Mouse (Mus musculus): ENCODE data around the gene Rarres1.

The Rarres1 gene

DNA sequence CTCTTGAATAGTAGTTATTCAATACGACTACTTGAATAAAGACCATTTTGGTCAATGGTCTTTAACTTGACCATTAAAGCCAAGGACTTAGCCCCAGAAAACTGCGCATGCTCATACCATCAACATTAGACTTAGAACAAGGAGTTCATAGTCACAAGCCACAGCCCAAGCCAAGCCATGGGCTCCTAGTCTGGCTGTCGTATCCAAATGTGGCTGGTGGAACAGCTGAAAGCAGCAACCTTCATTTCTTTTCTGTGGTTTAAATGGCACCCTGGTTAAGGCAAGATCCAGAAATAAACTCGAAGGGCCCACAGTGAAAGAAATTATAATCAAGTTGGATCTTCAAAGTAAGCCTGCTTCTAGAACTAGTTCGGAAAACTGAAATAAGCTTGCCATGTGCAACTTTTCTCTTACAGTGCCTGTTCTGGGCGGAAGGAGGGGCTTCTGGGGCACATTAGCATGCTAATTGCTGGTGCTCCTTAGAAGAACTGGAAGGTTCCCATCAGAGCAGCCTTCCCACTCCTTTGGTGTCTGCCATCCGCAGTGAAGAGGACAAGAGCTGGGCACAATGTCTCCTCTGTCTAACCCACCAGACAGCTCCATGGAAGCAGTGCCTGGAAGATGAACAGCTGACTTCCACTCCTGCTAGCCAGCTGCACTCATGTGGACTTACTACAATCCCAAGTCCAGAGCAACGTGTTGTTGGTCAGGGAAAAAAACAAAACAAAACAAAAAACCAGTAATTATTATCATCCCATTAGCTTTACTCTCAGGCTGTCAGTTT is 23.0 kb downstream of the Rarres1 start:
- DNase-seq: no peak

DNA sequence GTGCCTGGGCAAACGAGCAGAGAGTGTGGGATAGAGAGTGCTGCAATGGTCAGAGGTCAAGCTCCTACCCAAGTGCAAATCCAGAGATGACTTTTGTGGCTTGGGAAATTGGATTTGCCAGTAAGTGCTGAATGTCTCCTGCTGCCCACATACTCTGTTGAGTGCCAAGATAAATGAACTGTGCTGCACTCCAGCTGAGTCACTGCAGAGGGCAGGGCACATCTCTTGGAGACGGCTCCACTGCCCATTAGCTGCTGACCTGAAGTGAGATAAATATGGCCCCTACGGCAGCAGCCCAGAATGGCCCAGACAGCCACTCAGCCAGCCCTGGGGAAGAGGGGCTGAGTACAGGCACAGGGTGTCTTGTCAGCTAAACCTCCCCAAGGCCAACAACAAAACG is 25.2 kb downstream of the Rarres1 start:
- no peak for DNase-seq

DNA sequence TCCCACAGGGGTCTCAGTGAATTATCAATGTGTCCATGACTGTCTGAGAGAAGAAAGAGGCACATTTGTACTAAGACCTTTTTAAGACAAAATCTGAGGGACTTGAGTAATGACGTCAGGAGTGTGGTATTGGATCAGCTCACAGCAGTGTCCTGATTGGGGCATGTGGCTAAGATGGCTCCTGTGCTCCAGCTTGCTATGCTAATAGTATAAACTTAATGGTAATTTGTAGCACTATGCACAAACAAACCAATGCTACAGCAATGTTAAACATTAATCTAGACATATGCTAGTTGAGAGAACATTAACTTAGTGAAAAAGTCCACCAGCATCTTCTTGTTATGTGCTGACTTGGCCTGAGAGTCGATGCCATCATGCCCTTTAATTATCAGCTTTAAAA is 30.1 kb downstream of the Rarres1 start:
- DNase-seq: no peak

DNA sequence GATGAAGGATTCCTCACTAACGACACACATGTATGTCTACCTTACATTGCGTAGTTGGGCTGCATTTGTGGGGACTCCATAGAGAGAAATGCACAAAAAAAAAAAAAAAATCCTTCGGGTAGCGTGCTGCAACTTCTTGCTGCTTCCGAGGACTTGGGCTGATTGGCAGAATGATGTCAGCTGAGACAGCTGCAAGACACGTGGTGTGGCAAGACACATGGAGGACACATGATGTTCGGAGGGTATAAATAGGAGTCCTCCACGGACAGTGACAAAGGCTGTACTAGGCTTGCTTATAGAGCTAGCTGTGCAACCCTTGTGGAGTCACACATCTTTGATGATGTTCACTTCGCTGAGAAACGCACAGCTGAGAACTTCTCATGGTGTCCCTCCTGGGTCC is 32.9 kb downstream of the Rarres1 start:
- no peak for DNase-seq

DNA sequence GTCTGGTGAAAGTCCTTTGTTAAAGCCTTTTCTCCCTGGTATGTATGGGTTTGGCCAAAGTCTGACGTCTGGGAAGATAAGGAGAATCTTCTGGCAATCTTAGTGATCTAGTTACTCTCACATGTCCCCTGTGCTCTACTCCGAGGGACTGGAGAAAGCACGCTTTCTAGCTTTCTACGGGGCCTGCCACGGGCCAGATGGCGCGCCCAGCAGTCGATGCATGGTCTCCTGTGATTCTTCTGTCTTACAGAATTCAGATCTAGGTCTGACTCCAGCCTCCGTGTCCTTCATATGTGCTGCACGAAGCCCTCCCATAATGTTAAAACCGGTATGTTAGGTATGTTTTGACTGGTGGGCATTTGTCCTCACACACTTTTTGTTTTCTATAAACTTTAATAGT is 35.5 kb downstream of the Rarres1 start:
- no peak for DNase-seq

DNA sequence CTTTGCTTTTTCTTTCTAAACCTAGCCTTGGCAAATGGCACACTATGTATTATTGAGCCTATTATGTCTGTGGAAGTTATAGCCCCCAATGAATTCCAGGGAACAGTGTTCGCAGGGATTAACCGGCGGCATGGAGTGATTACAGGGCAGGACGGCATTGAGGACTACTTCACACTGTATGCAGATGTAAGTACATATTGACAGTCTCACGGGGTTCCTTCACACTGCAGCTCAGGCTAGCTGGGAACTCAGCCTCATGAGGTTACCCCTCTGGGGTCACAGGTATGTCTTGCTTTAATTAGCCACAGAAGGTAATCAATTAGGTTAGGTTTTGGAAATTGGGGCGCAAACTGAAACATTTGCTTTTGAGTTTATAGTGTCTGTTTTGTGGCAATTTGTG is 41.9 kb downstream of the Rarres1 start:
- DNase-seq: no peak

DNA sequence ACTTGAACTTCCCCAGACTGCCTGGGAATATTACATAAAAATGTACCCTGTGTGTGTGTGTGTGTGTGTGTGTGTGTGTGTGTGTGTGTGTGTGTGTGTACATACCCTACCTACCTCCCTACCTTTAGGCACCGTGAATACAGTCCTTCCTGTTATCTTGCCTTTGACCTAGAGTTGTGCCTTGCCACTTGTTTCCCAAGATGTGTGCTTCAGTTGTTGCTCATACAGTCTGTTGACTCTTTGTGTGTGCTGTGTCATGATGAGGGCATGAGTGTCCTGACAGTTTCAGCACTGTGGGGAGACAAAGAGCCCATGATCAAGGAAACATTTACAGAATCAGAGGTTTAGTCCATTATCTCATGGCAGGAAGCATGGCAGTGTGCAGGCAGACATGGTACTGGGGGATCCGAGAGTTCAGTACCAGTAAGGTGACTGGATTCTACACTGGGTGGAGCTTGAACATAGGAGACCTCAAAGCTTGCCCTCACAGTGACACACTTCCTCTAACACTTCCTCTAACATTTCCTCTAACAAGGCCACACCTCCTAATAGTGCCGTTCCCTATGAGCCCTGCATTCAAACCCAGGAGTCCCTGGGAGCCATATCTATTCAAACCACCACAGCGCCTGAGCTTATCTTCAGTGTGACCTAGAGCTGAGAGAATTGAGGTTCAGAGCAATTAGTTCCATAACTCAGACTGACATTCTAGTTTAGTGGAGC is 43.8 kb downstream of the Rarres1 start:
- no peak for DNase-seq

DNA sequence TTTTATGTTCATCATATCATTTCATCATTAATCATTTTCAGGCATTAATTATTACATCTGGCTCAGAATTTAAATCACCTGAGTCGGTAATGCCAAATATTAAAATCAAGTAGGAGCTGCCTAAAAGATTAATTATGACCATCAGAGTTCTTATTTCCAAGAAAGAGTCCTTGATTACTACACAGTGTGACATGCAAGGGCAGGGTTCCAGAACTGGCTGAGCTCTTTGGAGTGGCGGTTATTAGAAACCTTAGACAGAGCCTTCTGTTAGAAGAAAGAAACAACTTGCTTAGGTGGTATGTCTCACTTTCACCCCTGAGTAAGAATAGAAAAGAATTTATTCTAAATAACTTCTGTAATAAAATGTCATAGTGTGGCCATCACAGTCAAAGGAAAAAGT is 48.0 kb downstream of the Rarres1 start:
- DNase-seq: no peak

DNA sequence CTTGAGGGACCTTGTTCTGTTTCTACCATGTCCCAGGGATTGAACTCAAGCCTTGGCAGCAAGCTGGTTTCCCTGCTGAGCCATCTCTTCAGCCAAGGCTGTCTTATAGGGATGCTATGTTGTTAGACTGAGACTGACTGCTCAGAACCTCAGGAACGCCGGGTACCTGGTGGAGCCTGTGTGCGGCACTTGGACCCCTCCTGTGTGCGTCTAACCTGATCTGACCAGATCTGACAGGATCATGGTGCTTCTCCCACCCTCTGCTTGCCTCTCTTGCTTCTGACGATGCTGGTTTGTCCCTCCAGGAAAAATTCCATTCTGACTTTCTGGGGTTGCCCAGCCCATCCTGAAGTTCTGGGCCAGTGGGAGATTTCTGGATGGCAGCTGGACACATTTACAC is 48.7 kb downstream of the Rarres1 start:
- DNase-seq: no peak

DNA sequence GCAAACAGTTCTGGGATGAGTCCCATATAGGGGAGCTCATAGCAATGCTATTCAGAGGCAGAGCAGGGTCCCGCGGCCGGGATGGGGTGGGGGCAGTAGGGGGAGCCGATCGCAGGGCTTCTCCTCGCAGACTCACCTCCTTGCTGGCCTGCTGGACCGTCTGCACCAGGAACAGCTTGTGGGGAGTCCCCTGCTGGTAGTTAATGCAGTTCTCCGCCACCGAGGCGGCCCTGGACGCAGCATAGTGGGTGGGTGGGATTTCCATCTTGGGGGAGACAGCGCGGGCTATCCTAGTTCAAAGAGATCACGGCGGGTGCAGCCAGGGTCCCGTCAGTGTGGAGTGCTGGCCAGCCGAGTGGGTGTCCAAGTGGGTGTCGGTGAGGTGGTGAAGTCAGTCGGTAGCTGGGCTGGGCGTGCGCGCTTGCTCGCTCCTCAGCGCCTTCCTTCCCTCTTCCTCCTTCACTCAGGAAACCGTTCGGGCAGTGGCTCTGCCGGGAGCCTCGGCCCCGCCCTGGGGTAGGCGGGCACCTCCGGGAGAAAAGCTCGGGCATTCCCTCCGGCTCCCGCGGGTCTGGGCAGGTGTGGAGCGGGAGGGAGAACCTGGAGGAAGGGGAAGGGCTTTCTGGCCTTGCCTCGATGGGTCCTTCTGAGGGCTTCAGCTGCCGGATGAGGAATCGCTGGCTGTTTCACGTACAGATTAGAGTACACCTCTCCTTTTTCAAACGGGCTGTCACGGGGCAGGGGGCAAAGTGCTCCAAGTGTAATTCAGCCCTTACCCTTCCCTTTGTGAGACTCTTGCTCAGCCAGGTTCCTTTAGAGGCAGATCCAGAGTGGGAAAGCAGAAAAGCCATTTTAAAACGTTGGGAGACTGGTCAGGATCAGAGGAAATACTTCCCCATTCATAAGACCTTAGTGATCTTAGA is 51.6 kb downstream of the Rarres1 start, which contains the start of gene Lxn:
Gene Lxn (minus strand): TSS at position 477 of the 923 bp plus-strand sequence.
- DNase-seq: peak; percentile 20 to 51

DNA sequence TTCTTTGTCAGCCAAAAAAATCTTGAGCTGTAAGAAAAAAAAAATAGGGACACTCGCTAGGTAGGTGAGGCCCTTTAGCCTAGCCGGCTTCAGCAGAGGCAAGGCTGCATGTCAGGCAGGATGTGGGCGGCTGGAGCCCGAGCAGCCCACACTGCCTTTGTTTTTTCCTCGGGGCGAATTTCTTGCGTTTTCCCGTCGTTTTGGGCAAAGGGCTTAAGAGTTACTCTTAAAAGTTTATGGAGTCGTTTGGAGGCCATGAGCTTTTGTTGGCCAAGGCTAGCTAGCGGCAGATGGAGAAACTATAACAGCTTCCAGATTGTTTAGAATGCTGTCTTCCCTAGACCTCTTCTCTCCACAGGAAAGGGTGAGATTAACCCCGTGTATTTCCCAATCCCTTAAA is 52.3 kb downstream of the Rarres1 start:
- DNase-seq: no peak

DNA sequence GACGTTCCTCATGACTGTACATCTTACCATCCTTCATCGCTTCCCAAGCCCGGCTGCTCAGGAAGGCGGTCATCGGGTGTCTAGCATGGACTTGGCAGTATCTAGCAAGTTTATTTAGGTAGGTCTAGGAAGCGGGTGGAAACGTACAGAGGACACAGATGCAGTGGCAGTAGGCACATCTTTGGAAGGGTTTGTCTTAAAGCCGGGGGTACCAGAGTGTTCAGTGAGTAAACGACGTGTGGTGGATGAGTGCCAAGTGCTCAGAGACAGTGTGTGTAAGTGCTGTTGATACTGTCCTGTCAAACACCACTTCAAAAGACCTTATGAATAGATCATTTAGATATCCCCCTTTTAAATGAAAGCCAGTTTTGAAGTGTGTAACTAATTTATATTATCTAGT is 52.7 kb downstream of the Rarres1 start:
- DNase-seq: no peak

DNA sequence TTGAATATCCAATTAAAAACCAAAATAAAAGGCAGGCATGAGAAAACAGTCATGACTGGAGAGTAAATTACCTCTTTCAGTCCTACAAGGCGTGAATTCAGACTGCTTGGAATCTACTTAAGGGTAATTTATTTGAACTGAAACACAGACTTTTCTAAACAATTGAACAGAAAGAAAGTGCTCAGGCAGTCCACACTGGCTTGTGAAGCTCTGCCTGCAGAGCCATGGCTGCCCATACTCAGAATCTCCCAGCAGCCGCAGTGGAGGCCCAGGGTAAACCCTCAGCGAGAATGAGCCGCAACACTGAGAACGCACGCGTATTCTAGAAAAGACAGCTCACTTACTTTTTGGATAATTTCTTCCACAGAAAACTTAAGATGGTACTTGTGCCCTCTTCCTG is 53.3 kb downstream of the Rarres1 start:
- no peak for DNase-seq

DNA sequence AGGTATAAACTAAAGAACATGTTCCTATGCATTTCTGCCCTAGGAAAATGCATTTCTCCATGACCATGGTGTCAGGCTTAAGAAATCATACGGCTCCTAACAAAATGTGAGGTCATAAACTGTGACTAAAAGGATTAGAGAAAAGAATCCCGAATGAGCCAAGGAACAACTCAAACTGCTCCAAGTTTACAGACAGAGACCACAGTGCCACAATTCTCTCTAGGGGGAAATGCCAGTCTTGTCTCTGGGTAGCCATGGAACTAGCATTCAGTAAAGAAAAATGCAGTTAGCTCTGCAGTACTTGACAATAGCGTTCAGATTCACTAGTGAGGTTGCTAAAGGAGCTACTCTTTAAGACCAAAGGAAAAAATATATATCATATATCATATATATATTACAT is 55.4 kb downstream of the Rarres1 start:
- no peak for DNase-seq

DNA sequence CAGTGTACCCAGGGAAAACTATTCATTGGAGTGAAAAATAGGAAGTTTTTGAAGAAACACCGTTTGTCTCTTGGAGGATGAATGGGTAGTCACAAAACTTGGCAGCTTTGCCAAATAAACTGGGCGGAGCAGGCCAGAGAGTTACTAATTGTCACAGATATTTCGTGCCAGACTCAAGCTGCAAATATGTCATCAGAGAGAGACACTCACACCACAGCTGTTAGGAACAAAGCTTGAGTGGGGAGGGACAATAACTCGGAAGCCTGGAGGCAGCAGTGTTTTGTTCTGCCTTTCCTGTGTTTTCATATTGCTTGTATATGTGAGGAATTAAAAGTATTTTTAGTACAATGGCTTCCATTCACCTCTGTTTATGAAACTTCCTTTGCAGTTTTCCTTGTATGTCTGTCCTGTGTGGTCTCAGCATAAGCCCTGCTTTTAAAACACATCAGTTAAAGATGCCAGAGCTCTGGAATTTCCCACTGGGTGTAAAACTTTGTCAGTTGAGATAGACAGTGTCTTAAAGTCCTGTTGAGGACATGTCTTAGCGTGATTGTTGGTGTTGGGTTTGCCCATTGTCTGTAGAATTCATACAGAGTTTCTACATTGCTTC is 64.6 kb downstream of the Rarres1 start:
- no peak for DNase-seq

DNA sequence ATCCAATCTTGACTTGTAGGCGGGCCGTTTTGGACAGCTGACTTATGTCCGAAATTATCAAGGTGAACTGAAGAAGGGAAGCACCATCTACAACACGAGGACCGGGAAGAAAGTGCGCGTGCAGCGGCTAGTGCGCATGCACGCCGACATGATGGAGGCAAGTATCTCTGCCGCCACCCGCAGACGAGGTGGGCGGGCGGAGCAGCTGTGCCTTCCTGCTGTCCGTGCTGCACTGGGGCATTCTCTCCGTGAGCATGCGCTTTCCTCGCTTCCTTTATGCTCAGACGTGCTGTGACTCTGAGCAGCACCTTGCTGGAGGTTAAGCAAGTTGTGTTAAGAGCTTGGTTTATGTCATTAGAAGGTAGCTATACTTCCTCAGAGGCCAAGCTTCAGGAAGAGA is 65.7 kb downstream of the Rarres1 start:
- DNase-seq: no peak

DNA sequence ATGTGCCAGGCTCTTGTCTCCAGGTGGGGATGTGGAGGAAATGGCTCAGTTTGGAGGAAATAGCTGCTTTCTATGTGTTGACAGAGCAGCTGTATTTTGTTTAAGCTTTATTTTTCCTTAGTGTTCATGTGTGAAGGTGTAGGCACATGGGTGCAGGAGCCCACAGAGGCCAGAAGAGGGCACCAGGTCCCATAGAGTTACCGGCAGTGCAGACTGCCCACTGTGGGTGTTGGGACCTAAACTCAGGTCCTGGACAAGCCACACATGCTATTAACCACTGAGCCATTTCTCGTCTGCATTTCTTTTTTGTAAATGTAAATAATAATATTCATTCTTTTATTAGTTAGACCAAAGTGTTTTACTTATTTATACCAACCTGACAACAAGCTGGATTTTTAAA is 68.2 kb downstream of the Rarres1 start:
- DNase-seq: no peak

DNA sequence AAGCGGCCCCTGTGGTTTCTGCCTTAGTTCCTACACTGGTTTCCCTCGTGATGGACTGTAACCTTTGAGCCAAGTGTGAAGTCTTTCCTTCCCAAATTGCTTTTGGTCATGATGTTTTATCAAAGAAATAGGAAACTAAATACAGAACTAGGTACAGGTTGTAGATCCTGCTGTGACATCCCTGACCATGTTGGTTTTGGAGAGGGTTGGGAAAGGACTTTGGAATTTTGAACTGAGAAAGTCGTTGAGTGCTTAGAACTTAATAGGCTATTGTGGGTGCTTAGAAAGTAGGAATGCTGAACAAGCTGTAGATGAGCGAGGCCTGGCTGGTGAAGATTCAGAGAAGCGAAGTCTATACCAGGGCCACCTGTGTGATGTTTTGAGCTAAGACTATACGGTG is 81.3 kb downstream of the Rarres1 start:
- DNase-seq: no peak

DNA sequence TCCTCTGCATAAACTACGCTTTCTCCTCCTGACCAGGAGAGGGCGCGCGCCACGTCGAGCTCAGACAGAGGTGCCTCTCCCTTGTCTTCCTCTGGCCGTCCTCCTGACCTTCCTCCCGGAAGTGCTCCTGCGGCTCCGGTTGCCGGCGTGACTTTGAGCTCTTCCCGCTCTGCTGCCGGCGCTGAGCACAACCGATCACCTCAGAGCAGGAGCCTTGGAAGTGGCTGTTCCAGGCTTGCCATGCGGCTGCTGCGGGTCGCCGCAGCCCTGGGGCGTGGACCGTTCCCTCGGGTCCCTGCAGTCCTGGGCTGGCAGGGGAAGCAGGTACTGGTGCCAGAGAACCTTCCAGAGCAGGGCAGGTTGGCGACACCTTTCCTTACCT is 85.3 kb downstream of the Rarres1 start, which contains the start of gene Gfm1:
Gene Gfm1 (plus strand): TSS at position 98 of the 382 bp plus-strand sequence.
- DNase-seq: peak; percentile 76 to 84

DNA sequence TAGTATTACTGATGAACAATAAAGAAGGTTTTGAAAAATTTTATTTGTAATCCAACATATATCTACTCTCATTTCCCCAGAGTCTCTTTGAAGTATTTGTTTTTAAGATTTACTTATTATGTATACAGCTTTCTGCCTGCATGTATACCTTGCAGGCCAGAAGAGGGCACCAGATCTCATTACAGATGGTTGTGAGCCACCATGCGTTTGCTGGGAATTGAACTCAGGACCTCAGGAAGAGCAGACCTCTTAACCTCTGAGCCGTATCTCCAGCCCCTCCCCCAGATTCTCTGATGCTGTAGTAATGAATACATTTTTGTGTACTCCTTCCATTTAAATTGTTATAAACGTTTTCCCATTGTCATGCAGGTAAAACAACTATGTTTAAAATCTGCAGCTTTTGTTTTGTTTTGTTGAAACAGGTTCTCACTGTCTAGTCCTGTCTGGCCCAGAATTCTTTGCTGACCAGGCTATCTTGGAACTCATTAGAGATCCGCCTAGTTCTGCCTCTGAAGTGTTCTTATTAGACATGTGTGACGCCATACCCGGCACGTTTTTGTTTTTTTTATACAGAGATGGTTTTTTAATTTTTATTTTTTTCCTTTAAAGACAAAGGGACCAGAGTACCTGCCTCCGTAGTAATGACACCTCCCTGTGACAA is 85.9 kb downstream of the Rarres1 start:
- no peak for DNase-seq
